Mouse (Mus musculus) cortical plate, adult 2 months (tissue): ENCODE measurements at regions not wholly inside any gene's neighbourhood (a gene's known extent, or its start where the extent isn't known, plus 50 kb on each side); places are given as distances from the start of the nearest gene placed in this dataset.

Experiments
- CTCF ChIP-seq: fragments of 200-500 bp; IDR thresholded peaks from 2 replicates; pipeline ENCODE4 v1.5.1; 2011; ENCODE audit warnings: mild to moderate bottlenecking, control low read depth, low read length; ENCODE audit not compliant: insufficient read depth; ENCODE audit errors: extremely low read depth
- POLR2A ChIP-seq: fragments of 200-500 bp; IDR thresholded peaks from 2 replicates; pipeline ENCODE4 v1.6.1; 2011; ENCODE audit warnings: mild to moderate bottlenecking, low read length, control low read depth; ENCODE audit not compliant: insufficient read depth; ENCODE audit errors: extremely low read depth

DNA sequence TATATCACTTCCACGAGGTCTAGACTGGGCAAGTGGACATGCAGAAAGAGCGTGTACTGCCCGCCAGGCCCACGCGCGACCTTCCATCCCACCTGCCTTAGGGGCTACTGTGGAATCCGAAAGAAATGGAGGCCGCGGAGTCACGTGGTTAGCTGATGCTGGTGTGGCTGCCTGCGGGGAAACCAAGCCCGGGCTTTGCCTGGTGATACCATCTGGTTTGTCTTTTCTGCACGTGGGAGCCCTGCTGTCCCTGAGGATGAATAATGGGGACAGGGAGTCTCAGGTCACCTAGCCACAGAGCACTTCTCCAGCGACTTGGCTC is 86.2 kb downstream of the 2410131K14Rik start:
- no peak for TF ChIP-seq POLR2A
- no peak for TF ChIP-seq CTCF
